17 mouse cellular contexts compared by ENCODE assay signal in genomic region chr11:63028131-63028530, GRCm38 (mm10). TPM values are rescaled to one million over a fixed set of nuclear protein-coding genes. Genes with fewer than 3 reads are reported as not detected.
"Had no signal": no experiment of that assay in that cellular context is flagged by ENCODE, and none has a peak within 500 bp of the region (broad histone marks: within the 10 kb centered on the region; RNA-seq: fewer than 3 reads in every experiment).

No protein-coding gene starts in this region.

- H3K9me3 ChIP-seq: limb, embryonic 15.5 days; liver, embryonic 12.5 days; neural tube, embryonic 13.5 days; stomach, embryonic 15.5 days had no signal

- ATAC-seq: inflammation-experienced regulatory T-cells, adult 6 months; intestine, postnatal 0 days; liver, embryonic 12.5 days; midbrain, embryonic 16.5 days had no signal

- H3K4me3 ChIP-seq: layer of hippocampus, adult 2 months; limb, embryonic 15.5 days; liver, embryonic 12.5 days; midbrain, embryonic 12.5 days; neural tube, embryonic 13.5 days; stomach, embryonic 15.5 days had no signal

- DNase-seq: kidney, adult 9 months; kidney, postnatal 36 days; left cerebral cortex, postnatal 4 days; right cerebral cortex, postnatal 14 days; thymus, postnatal 4 days had no signal

- H3K27ac ChIP-seq: layer of hippocampus, adult 2 months; limb, embryonic 15.5 days; liver, embryonic 12.5 days; midbrain, embryonic 12.5 days; neural tube, embryonic 13.5 days; stomach, embryonic 15.5 days had no signal

- H3K27me3 ChIP-seq: limb, embryonic 15.5 days; midbrain, embryonic 12.5 days; neural tube, embryonic 13.5 days; stomach, embryonic 15.5 days had no signal

- H3K9ac ChIP-seq: limb, embryonic 15.5 days; liver, embryonic 12.5 days; midbrain, embryonic 12.5 days; neural tube, embryonic 13.5 days; stomach, embryonic 15.5 days had no signal

- H3K4me1 ChIP-seq: liver, embryonic 12.5 days; neural tube, embryonic 13.5 days had no signal

- H3K36me3 ChIP-seq: limb, embryonic 15.5 days; liver, embryonic 12.5 days; midbrain, embryonic 12.5 days; neural tube, embryonic 13.5 days; stomach, embryonic 15.5 days had no signal

- H3K4me2 ChIP-seq: limb, embryonic 15.5 days; liver, embryonic 12.5 days; midbrain, embryonic 12.5 days; neural tube, embryonic 13.5 days; stomach, embryonic 15.5 days had no signal

RNA-seq across cellular contexts. Expression of gene Tekt3, which starts 33.3 kb away (rescaled TPM):
- total RNA-seq: megakaryocyte-erythroid progenitor cell, adult 5-6 weeks had no signal
- polyA plus RNA-seq: inflammation-experienced regulatory T-cells, adult 6 months; intestine, postnatal 0 days; liver, embryonic 12.5 days; liver, embryonic 16.5 days; midbrain, embryonic 12.5 days; midbrain, embryonic 16.5 days; neural tube, embryonic 13.5 days; spleen, adult 2 months; stomach, embryonic 15.5 days had no signal
